Mouse (Mus musculus): Measurements from ENCODE around the gene Actbl2. TPM values are rescaled to one million over a fixed set of nuclear protein-coding genes. Genes with fewer than 3 reads are reported as not detected.

Gene Actbl2
- not detected in 2 replicates for polyA plus RNA-seq (2016; fragmentation: Nextera tagmentation; extraction: Ambion mirVana)

- no peak within 1 kb of the TSS for H3K4me3 ChIP-seq
- 89% methylated on average over 5 of the region's 5 CpGs for WGBS
- no peaks in the 10 kb centered on the region for H3K4me1 ChIP-seq
These were observed at the start of gene Actbl2 for GRCm38 (mm10) chr13:111254713-111255112. Gene Actbl2, plus strand, starts transcription at chr13:111255013.

GRCm38 (mm10) chr13:111210649-111211378 is 44.0 kb upstream of the Actbl2 start:
- Histone ChIP-seq H3K27ac (peak overlapping the region; percentile 16; the same call in 1 of the 2 replicates), H3K27me3 (ENCODE audit: insufficient read depth, poor library complexity, severe bottlenecking) (no peaks in the 10 kb centered on the region), H3K4me1 (no peaks in the 10 kb centered on the region), H3K4me3 (no peak overlapping the region), H3K36me3 (no peaks in the 10 kb centered on the region), H3K9me3 (no peaks in the 10 kb centered on the region)
- 69% methylated on average over 8 of the region's 8 CpGs for WGBS
- no peak for DNase-seq (ENCODE audit: low spot score)

More at GRCm38 (mm10) chr13:111254713-111255112, at the start of gene Actbl2:
- Histone ChIP-seq H3K9me3 (no peaks in the 10 kb centered on the region), H3K27me3 (ENCODE audit: insufficient read depth, poor library complexity, severe bottlenecking) (no peaks in the 10 kb centered on the region), H3K27ac (no peak within 1 kb of the TSS), H3K36me3 (no peaks in the 10 kb centered on the region)
- peak; percentile 50 for DNase-seq (ENCODE audit: low spot score)

- no peak for DNase-seq (ENCODE audit: low spot score)
These were observed 26.0 kb upstream of the Actbl2 start for GRCm38 (mm10) chr13:111228768-111229167.

GRCm38 (mm10) chr13:111229541-111229940 is 25.3 kb upstream of the Actbl2 start:
- DNase-seq (ENCODE audit: low spot score), result no peak

More at GRCm38 (mm10) chr13:111228768-111229167, 26.0 kb upstream of the Actbl2 start:
- no peak overlapping the region for H3K4me3 ChIP-seq
- no peaks in the 10 kb centered on the region for H3K9me3 ChIP-seq
- H3K27me3 ChIP-seq (ENCODE audit: insufficient read depth, poor library complexity, severe bottlenecking), result no peaks in the 10 kb centered on the region
- H3K4me1 ChIP-seq, result peaks cover 8% of the 10 kb centered on the region
- 61% methylated on average over 5 of the region's 5 CpGs for WGBS
- H3K36me3 ChIP-seq, result no peaks in the 10 kb centered on the region
- no peak overlapping the region for H3K27ac ChIP-seq

GRCm38 (mm10) chr13:111232416-111232815 is 22.4 kb upstream of the Actbl2 start:
- H3K4me3 ChIP-seq, result no peak overlapping the region
- peaks cover 8% of the 10 kb centered on the region for H3K4me1 ChIP-seq
- WGBS, result 89% methylated on average over 7 of the region's 7 CpGs
- no peaks in the 10 kb centered on the region for H3K36me3 ChIP-seq
- no peak overlapping the region for H3K27ac ChIP-seq
- DNase-seq (ENCODE audit: low spot score), result no peak
- H3K9me3 ChIP-seq, result no peaks in the 10 kb centered on the region
- no peaks in the 10 kb centered on the region for H3K27me3 ChIP-seq (ENCODE audit: insufficient read depth, poor library complexity, severe bottlenecking)

More at GRCm38 (mm10) chr13:111229541-111229940, 25.3 kb upstream of the Actbl2 start:
- H3K27me3 ChIP-seq (ENCODE audit: insufficient read depth, poor library complexity, severe bottlenecking), result no peaks in the 10 kb centered on the region
- H3K36me3 ChIP-seq, result no peaks in the 10 kb centered on the region
- WGBS, result 88% methylated on average over 6 of the region's 6 CpGs
- no peak overlapping the region for H3K4me3 ChIP-seq
- no peaks in the 10 kb centered on the region for H3K9me3 ChIP-seq
- H3K4me1 ChIP-seq, result peaks cover 8% of the 10 kb centered on the region
- H3K27ac ChIP-seq, result no peak overlapping the region

GRCm38 (mm10) chr13:111233356-111233755 is 21.5 kb upstream of the Actbl2 start:
- no peak for DNase-seq (ENCODE audit: low spot score)
- Histone ChIP-seq H3K9me3 (no peaks in the 10 kb centered on the region), H3K27me3 (ENCODE audit: insufficient read depth, poor library complexity, severe bottlenecking) (no peaks in the 10 kb centered on the region), H3K4me1 (peaks cover 5% of the 10 kb centered on the region), H3K36me3 (no peaks in the 10 kb centered on the region), H3K27ac (no peak overlapping the region), H3K4me3 (no peak overlapping the region)
- WGBS, result 57% methylated on average over 5 of the region's 5 CpGs

GRCm38 (mm10) chr13:111234573-111234972 is 20.2 kb upstream of the Actbl2 start:
- no peaks in the 10 kb centered on the region for H3K36me3 ChIP-seq
- WGBS, result 60% methylated on average over 3 of the region's 3 CpGs
- H3K27ac ChIP-seq, result no peak overlapping the region
- peaks cover 5% of the 10 kb centered on the region for H3K4me1 ChIP-seq
- H3K9me3 ChIP-seq, result no peaks in the 10 kb centered on the region
- DNase-seq (ENCODE audit: low spot score), result no peak
- no peak overlapping the region for H3K4me3 ChIP-seq
- no peaks in the 10 kb centered on the region for H3K27me3 ChIP-seq (ENCODE audit: insufficient read depth, poor library complexity, severe bottlenecking)

- peak overlapping the region; percentile 37; the same call in 1 of the 2 replicates for H3K27ac ChIP-seq
- no peak for DNase-seq (ENCODE audit: low spot score)
- 68% methylated on average over 6 of the region's 6 CpGs for WGBS
These were observed 19.1 kb upstream of the Actbl2 start for GRCm38 (mm10) chr13:111235719-111236166.

GRCm38 (mm10) chr13:111236461-111236864 is 18.4 kb upstream of the Actbl2 start:
- WGBS, result 79% methylated on average over 9 of the region's 9 CpGs
- no peaks in the 10 kb centered on the region for H3K36me3 ChIP-seq
- H3K9me3 ChIP-seq, result no peaks in the 10 kb centered on the region
- H3K4me1 ChIP-seq, result peaks cover 5% of the 10 kb centered on the region
- H3K27me3 ChIP-seq (ENCODE audit: insufficient read depth, poor library complexity, severe bottlenecking), result no peaks in the 10 kb centered on the region
- H3K4me3 ChIP-seq, result no peak overlapping the region
- DNase-seq (ENCODE audit: low spot score), result no peak
- no peak overlapping the region for H3K27ac ChIP-seq

More at GRCm38 (mm10) chr13:111235719-111236166, 19.1 kb upstream of the Actbl2 start:
- H3K4me3 ChIP-seq, result no peak overlapping the region
- H3K9me3 ChIP-seq, result no peaks in the 10 kb centered on the region
- H3K27me3 ChIP-seq (ENCODE audit: insufficient read depth, poor library complexity, severe bottlenecking), result no peaks in the 10 kb centered on the region
- no peaks in the 10 kb centered on the region for H3K36me3 ChIP-seq
- peaks cover 5% of the 10 kb centered on the region for H3K4me1 ChIP-seq

GRCm38 (mm10) chr13:111237296-111237695 is 17.5 kb upstream of the Actbl2 start:
- no peak overlapping the region for H3K27ac ChIP-seq
- 71% methylated on average over 1 of the region's 1 CpGs for WGBS

GRCm38 (mm10) chr13:111237865-111238465 is 16.8 kb upstream of the Actbl2 start:
- H3K4me1 ChIP-seq, result peaks cover 5% of the 10 kb centered on the region; the same call in 1 of the 2 replicates
- WGBS, result 48% methylated on average over 3 of the region's 3 CpGs
- H3K27ac ChIP-seq, result no peak overlapping the region
- H3K9me3 ChIP-seq, result no peaks in the 10 kb centered on the region
- no peaks in the 10 kb centered on the region for H3K27me3 ChIP-seq (ENCODE audit: insufficient read depth, poor library complexity, severe bottlenecking)
- no peak overlapping the region for H3K4me3 ChIP-seq
- H3K36me3 ChIP-seq, result no peaks in the 10 kb centered on the region
- no peak for DNase-seq (ENCODE audit: low spot score)

More at GRCm38 (mm10) chr13:111237296-111237695, 17.5 kb upstream of the Actbl2 start:
- no peaks in the 10 kb centered on the region for H3K36me3 ChIP-seq
- peaks cover 5% of the 10 kb centered on the region for H3K4me1 ChIP-seq
- no peak for DNase-seq (ENCODE audit: low spot score)
- no peak overlapping the region for H3K4me3 ChIP-seq
- no peaks in the 10 kb centered on the region for H3K9me3 ChIP-seq
- no peaks in the 10 kb centered on the region for H3K27me3 ChIP-seq (ENCODE audit: insufficient read depth, poor library complexity, severe bottlenecking)

- Histone ChIP-seq H3K4me1 (no peaks in the 10 kb centered on the region), H3K27me3 (ENCODE audit: insufficient read depth, poor library complexity, severe bottlenecking) (no peaks in the 10 kb centered on the region), H3K27ac (no peak overlapping the region), H3K9me3 (no peaks in the 10 kb centered on the region), H3K36me3 (no peaks in the 10 kb centered on the region), H3K4me3 (no peak overlapping the region)
- peak; percentile 28 for DNase-seq (ENCODE audit: low spot score)
- WGBS, result 79% methylated on average over 5 of the region's 5 CpGs
These were observed 3.7 kb upstream of the Actbl2 start for GRCm38 (mm10) chr13:111251106-111251505.

GRCm38 (mm10) chr13:111251795-111252194 is 3.0 kb upstream of the Actbl2 start:
- no peaks in the 10 kb centered on the region for H3K36me3 ChIP-seq
- H3K4me3 ChIP-seq, result no peak overlapping the region
- 64% methylated on average over 5 of the region's 5 CpGs for WGBS
- no peaks in the 10 kb centered on the region for H3K9me3 ChIP-seq
- H3K27me3 ChIP-seq (ENCODE audit: insufficient read depth, poor library complexity, severe bottlenecking), result no peaks in the 10 kb centered on the region
- no peak for DNase-seq (ENCODE audit: low spot score)
- H3K27ac ChIP-seq, result no peak overlapping the region
- no peaks in the 10 kb centered on the region for H3K4me1 ChIP-seq
